Comparison of ENCODE assay signal across 15 mouse cellular contexts in the genomic region with DNA sequence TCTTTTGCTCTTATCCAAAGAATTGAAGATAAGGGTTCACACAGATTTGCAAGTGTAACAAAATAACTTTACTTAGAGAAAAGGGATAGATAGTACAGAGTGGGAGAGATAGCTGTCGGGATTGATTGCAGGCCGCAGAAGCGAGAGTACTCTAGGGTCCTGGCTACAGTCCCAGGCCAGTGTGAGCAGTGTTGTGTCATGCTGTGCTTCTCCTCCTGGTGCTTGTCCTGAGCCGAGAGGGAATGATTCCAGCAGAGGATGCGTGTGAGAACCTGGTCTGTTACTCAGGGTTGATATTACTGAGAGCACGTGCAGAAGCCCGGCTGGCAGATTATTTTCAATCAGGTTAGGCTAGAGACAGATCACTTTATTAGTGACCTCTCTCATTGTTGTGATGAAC.
DNase-seq lines count a peak whose midpoint lies in the region; ATAC-seq lines count a peak whose summit lies in the region.
"Had no signal": no experiment of that assay in that cellular context is flagged by ENCODE, and none has a peak within 500 bp of the region (broad histone marks: within the 10 kb centered on the region; RNA-seq: fewer than 3 reads in every experiment).

No protein-coding gene starts in this region.

- DNase-seq in cerebellum, postnatal 4 days (ENCODE audit: low spot score in 2 of 2), result no peak
- DNase-seq in heart, postnatal 14 days, result peak; percentile 14 to 37
- DNase-seq in heart, adult 8-10 months (ENCODE audit: low spot score), result no peak
- DNase-seq in ovary, postnatal 36 days (ENCODE audit: low spot score), result peak; percentile 14
- DNase-seq in ovary, postnatal 10 days (ENCODE audit: low spot score), result no peak
- no peak for DNase-seq in layer of hippocampus, postnatal 25 days (ENCODE audit: extremely low spot score in 1 of 2, low spot score in 1 of 2)
- DNase-seq in spleen, postnatal 36 days (ENCODE audit: low spot score in 2 of 2), result no peak
- DNase-seq: gastrocnemius, postnatal 14 days; kidney, adult 11 months; kidney, postnatal 14 days; right cerebral cortex, postnatal 25 days; thymus, postnatal 14 days had no signal

- peak; percentile 69 for ATAC-seq in cerebellum, adult (ENCODE audit: insufficient number of reproducible peaks, low FRiP score, low TSS enrichment)
- ATAC-seq: activated CD4-positive, CD25-positive, alpha-beta regulatory T cell, adult 4 months; forebrain, embryonic 15.5 days had no signal

- intact Hi-C loops in heart, postnatal 14 days (cut with DNase I), result no loop called here

Comparison
In these comparisons a context has a peak if more than half of its experiments do, and no peak if none do; other contexts are left out.
1. DNase-seq: peak in heart, postnatal 14 days (2 of 2) and ovary, postnatal 36 days (single experiment); none in cerebellum, postnatal 4 days (0 of 2), heart, adult 8-10 months (single experiment), ovary, postnatal 10 days (single experiment), layer of hippocampus, postnatal 25 days (0 of 2) and spleen, postnatal 36 days (0 of 2).